Comparison of ENCODE assay signal across 8 mouse cellular contexts in the genomic region with DNA sequence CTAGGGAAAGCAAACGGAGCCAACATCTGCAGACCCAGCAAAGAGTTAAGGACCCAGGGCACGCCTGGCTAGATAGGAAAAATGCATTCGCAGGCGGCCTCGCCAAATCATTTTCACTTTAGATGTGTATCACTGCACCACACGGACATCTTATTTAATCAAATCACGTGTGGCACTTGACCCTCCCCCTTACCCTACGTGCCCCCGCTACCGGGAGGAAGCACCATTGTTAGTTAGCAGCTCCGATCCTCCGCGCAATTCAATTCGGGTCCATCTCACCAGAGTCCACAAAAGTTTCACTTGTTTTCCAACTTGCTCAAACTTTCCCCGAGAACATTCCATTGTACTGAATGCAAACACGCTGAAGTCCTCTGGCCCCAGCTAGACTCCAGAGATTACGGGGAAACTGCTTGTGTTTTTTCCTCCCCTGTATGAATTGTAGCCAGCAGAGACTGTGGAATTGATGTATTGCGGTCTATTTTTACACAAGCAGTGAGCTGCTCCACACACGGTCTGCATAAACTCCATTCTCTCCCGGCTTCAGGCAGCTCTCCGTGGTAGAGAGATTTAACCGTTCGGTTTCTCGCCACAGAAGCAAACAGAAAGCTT. TPM values are rescaled to one million over a fixed set of nuclear protein-coding genes. Genes with fewer than 3 reads are reported as not detected.
DNase-seq lines count a peak whose midpoint lies in the region; ATAC-seq and TF ChIP-seq lines count a peak whose summit lies in the region.

No protein-coding gene starts in this region.

- peak; percentile 33 to 34 for DNase-seq in left cerebral cortex, adult 2 months (ENCODE audit: extremely low spot score in 1 of 2, low spot score in 2 of 2)
- DNase-seq in left cerebral cortex, adult 8-10 months (ENCODE audit: low spot score in 2 of 2): no peak
- DNase-seq in heart, adult 9 months (ENCODE audit: low spot score in 2 of 2): peak; percentile 63 to 72
- peak; percentile 83 for DNase-seq in kidney, adult 18-20 months
- DNase-seq in midbrain, embryonic 14.5 days: peak; percentile 73
- DNase-seq in spleen, adult 2 months (ENCODE audit: low read depth in 1 of 2, low spot score in 2 of 2): peak; percentile 29 to 53

- peak overlapping the region; percentile 69 for H3K27ac ChIP-seq in left cerebral cortex, adult 2 months
- H3K27ac ChIP-seq in embryonic facial prominence, embryonic 13.5 days: peak overlapping the region; percentile 88
- H3K27ac ChIP-seq in limb, embryonic 15.5 days: peak overlapping the region; percentile 80
- H3K27ac ChIP-seq in midbrain, embryonic 14.5 days (replicated peaks; ENCODE audit: low read depth, low read length): peak overlapping the region; percentile 60; the same call in 1 of the 2 replicates
- peak overlapping the region; percentile 0; the same call in 1 of the 2 replicates for H3K27ac ChIP-seq in spleen, adult 2 months (ENCODE audit: insufficient read depth, low read length)

- peak overlapping the region; percentile 69 for H3K9ac ChIP-seq in embryonic facial prominence, embryonic 13.5 days
- H3K9ac ChIP-seq in limb, embryonic 15.5 days: peak overlapping the region; percentile 37; the same call in 1 of the 2 replicates
- peak overlapping the region; percentile 27 for H3K9ac ChIP-seq in midbrain, embryonic 14.5 days (replicated peaks; ENCODE audit: low read length)

- no peak for TF ChIP-seq CTCF in left cerebral cortex, adult 2 months (IDR thresholded peaks at IDR 0.05)
- TF ChIP-seq CTCF in spleen, adult 2 months (IDR thresholded peaks at IDR 0.05; ENCODE audit: extremely low read depth, insufficient read depth, insufficient read length, insufficient replicate concordance): no peak

- no peaks in the 10 kb centered on the region for H3K36me3 ChIP-seq in embryonic facial prominence, embryonic 13.5 days
- H3K36me3 ChIP-seq in limb, embryonic 15.5 days: no peaks in the 10 kb centered on the region
- no peaks in the 10 kb centered on the region for H3K36me3 ChIP-seq in midbrain, embryonic 14.5 days (ENCODE audit: control insufficient read depth, insufficient read depth, low read length)
- no peaks in the 10 kb centered on the region for H3K36me3 ChIP-seq in spleen, adult 2 months (ENCODE audit: control insufficient read depth, insufficient read depth, low read length)

- peaks cover 26% of the 10 kb centered on the region for H3K4me1 ChIP-seq in embryonic facial prominence, embryonic 13.5 days
- peaks cover 11% of the 10 kb centered on the region for H3K4me1 ChIP-seq in limb, embryonic 15.5 days
- H3K4me1 ChIP-seq in midbrain, embryonic 14.5 days (ENCODE audit: control insufficient read depth, insufficient read depth, low read length): peaks cover 15% of the 10 kb centered on the region
- H3K4me1 ChIP-seq in spleen, adult 2 months (ENCODE audit: control insufficient read depth, insufficient read depth, insufficient read length): peaks cover 3% of the 10 kb centered on the region; the same call in 1 of the 2 replicates

- 1% methylated on average over 24 of the region's 24 CpGs for WGBS in embryonic facial prominence, embryonic 13.5 days
- under 1% methylated on average over 24 of the region's 24 CpGs for WGBS in limb, embryonic 15.5 days
- under 1% methylated on average over 24 of the region's 24 CpGs for WGBS in midbrain, embryonic 14.5 days
- WGBS in spleen, adult 2 months: under 1% methylated on average over 24 of the region's 24 CpGs

- no peaks in the 10 kb centered on the region for H3K9me3 ChIP-seq in embryonic facial prominence, embryonic 13.5 days
- H3K9me3 ChIP-seq in limb, embryonic 15.5 days: no peaks in the 10 kb centered on the region
- no peaks in the 10 kb centered on the region for H3K9me3 ChIP-seq in midbrain, embryonic 14.5 days (ENCODE audit: control insufficient read depth, low read length)

- peak; percentile 66 for ATAC-seq in embryonic facial prominence, embryonic 13.5 days (ENCODE audit: insufficient number of reproducible peaks, insufficient read depth, low FRiP score, low TSS enrichment, low read depth)
- ATAC-seq in limb, embryonic 15.5 days (ENCODE audit: insufficient number of reproducible peaks, low FRiP score, low TSS enrichment, low read depth): 0 out of 2 replicates have a peak, but pooled peaks have one; percentile 30
- peak; percentile 75 for ATAC-seq in midbrain, embryonic 14.5 days (ENCODE audit: low FRiP score, low TSS enrichment)

- no peak; the same call in 1 of the 2 replicates for TF ChIP-seq POLR2A in spleen, adult 2 months (IDR thresholded peaks at IDR 0.05; ENCODE audit: low read depth, low read length)

- peak overlapping the region; percentile 63 for H3K4me3 ChIP-seq in left cerebral cortex, adult 2 months
- H3K4me3 ChIP-seq in embryonic facial prominence, embryonic 13.5 days: peak overlapping the region; percentile 53
- H3K4me3 ChIP-seq in limb, embryonic 15.5 days: peak overlapping the region; percentile 59
- peak overlapping the region; percentile 42 for H3K4me3 ChIP-seq in midbrain, embryonic 14.5 days (replicated peaks; ENCODE audit: low read depth, low read length)
- H3K4me3 ChIP-seq in spleen, adult 2 months (ENCODE audit: extremely low read depth, insufficient read depth, insufficient read length): peak overlapping the region; percentile 66

- peak overlapping the region; percentile 66 for H3K4me2 ChIP-seq in embryonic facial prominence, embryonic 13.5 days
- H3K4me2 ChIP-seq in limb, embryonic 15.5 days: peak overlapping the region; percentile 56
- H3K4me2 ChIP-seq in midbrain, embryonic 14.5 days (ENCODE audit: low read length): peak overlapping the region; percentile 66

- intact Hi-C loops in left cerebral cortex, adult 2 months (cut with DNase I): loop anchor here (5.0 to 10.0 kb wide), 2 partner anchors 512 to 560 kb away; no protein-coding TSS in a partner anchor

- no peaks in the 10 kb centered on the region for H3K27me3 ChIP-seq in embryonic facial prominence, embryonic 13.5 days
- H3K27me3 ChIP-seq in limb, embryonic 15.5 days: 0 out of 2 replicates have a peak, but pooled peaks cover 4% of the 10 kb centered on the region
- H3K27me3 ChIP-seq in midbrain, embryonic 14.5 days (ENCODE audit: control insufficient read depth, insufficient read depth, low read length): 0 out of 2 replicates have a peak, but pooled peaks cover 4% of the 10 kb centered on the region
- no peaks in the 10 kb centered on the region for H3K27me3 ChIP-seq in spleen, adult 2 months (ENCODE audit: control insufficient read depth, insufficient read depth, low read length)

RNA-seq across cellular contexts. Expression of a gene that starts 14.9 kb away (rescaled TPM):
- 10 to 100 TPM; 48.8 to 57.4 TPM for total RNA-seq in left cerebral cortex, adult 2 months (2021)
- total RNA-seq in left cerebral cortex, adult 8-10 months (2022): 10 to 100 TPM; 48.9 to 61.7 (median 54.2) TPM
- polyA plus RNA-seq in embryonic facial prominence, embryonic 13.5 days (2015; fragmentation: Nextera tagmentation; extraction: Ambion mirVana): 4.2 and 5.7 TPM in 2 replicates
- polyA plus RNA-seq in limb, embryonic 15.5 days (2015; fragmentation: Nextera tagmentation; extraction: Ambion mirVana): 2.7 and 4.4 TPM in 2 replicates
- 13.0 and 13.7 TPM in 2 replicates for polyA plus RNA-seq in midbrain, embryonic 14.5 days (2014; fragmentation: Nextera tagmentation; extraction: Ambion mirVana)
- polyA plus RNA-seq in spleen, adult 2 months (2012; rRNA removed): 0.23 and 0.30 TPM in 2 replicates

Comparison
In these comparisons a context has a peak if more than half of its experiments do, and no peak if none do; other contexts are left out.
1. DNase-seq: peak in left cerebral cortex, adult 2 months (2 of 2), heart, adult 9 months (2 of 2), kidney, adult 18-20 months (single experiment), midbrain, embryonic 14.5 days (single experiment) and spleen, adult 2 months (2 of 2); none in left cerebral cortex, adult 8-10 months (0 of 2).
2. H3K27ac ChIP-seq: peak in every context shown above with its lines; median percentile 88 in embryonic facial prominence, embryonic 13.5 days; 80 in limb, embryonic 15.5 days; 69 in left cerebral cortex, adult 2 months; 60 in midbrain, embryonic 14.5 days; 0 in spleen, adult 2 months.
3. Peak in every context shown above with its lines, with median percentiles within 50 percentile points of each other: H3K4me3 ChIP-seq, ATAC-seq, H3K4me2 ChIP-seq and H3K9ac ChIP-seq.